Mouse (Mus musculus) neutrophil, adult 5-6 weeks (primary cell): ENCODE data around the gene AL731706.2. TPM values are rescaled to one million over a fixed set of nuclear protein-coding genes. Genes with fewer than 3 reads are reported as not detected.

ENCODE experiments used
- ATAC-seq: fragments of 151-379, 151-347 bp; 2 replicates; pipeline ENCODE4 v1.8.0; 2017; ENCODE audit warnings: mild to moderate bottlenecking, moderate TSS enrichment; ENCODE audit not compliant: insufficient number of reproducible peaks, poor library complexity, low FRiP score, severe bottlenecking; ENCODE audit errors: extremely low read depth
- total RNA-seq: library from RNA; stranded (forward); fragments of 200-1000 nt; gene quantifications from 2 replicates; pipeline ENCODE4 v1.2.3, GENCODE M21; 2017

AL731706.2 gene
- 10.8 and 13.9 TPM in 2 replicates for total RNA-seq

GRCm38 (mm10) chr2:136885579-136885978 lies at the start of gene AL731706.2:
Gene AL731706.2, minus strand, starts transcription at chr2:136885679.
- no peak for ATAC-seq

GRCm38 (mm10) chr2:136921003-136921408 lies 35.5 kb upstream of the AL731706.2 start:
- ATAC-seq, result 0 out of 2 replicates have a peak, but pooled peaks have one; percentile 26

- ATAC-seq, result no peak
Observed at GRCm38 (mm10) chr2:136920257-136920993, 34.9 kb upstream of the AL731706.2 start.

- no peak for ATAC-seq
Observed at GRCm38 (mm10) chr2:136919433-136919832, 34.0 kb upstream of the AL731706.2 start.

GRCm38 (mm10) chr2:136914334-136914902 lies 28.9 kb upstream of the AL731706.2 start:
- no peak for ATAC-seq

GRCm38 (mm10) chr2:136913021-136913420 lies 27.5 kb upstream of the AL731706.2 start:
- no peak for ATAC-seq

- no peak for ATAC-seq
Observed at GRCm38 (mm10) chr2:136911958-136912411, 26.5 kb upstream of the AL731706.2 start.

- no peak for ATAC-seq
Observed at GRCm38 (mm10) chr2:136909298-136909697, 23.8 kb upstream of the AL731706.2 start.

GRCm38 (mm10) chr2:136908596-136908995 lies 23.1 kb upstream of the AL731706.2 start:
- no peak for ATAC-seq

GRCm38 (mm10) chr2:136896131-136896530 lies 10.7 kb upstream of the AL731706.2 start:
- no peak for ATAC-seq

GRCm38 (mm10) chr2:136894494-136894893 lies 9.0 kb upstream of the AL731706.2 start:
- no peak for ATAC-seq

- ATAC-seq, result peak; percentile 86
Observed at GRCm38 (mm10) chr2:136891951-136892371, 6.5 kb upstream of the AL731706.2 start.

GRCm38 (mm10) chr2:136891068-136891950 lies 5.8 kb upstream of the AL731706.2 start, which contains the start of the genes Slx4ip, AL731706.1 and Mkks:
Gene Slx4ip, plus strand, starts transcription at chr2:136891218.
Gene AL731706.1, minus strand, starts transcription at chr2:136891389.
Gene Mkks, minus strand, starts transcription at chr2:136891389.
- ATAC-seq, result peak; percentile 86

GRCm38 (mm10) chr2:136890716-136891067 lies 5.2 kb upstream of the AL731706.2 start:
- ATAC-seq, result peak; percentile 36; the same call in 1 of the 2 replicates

- ATAC-seq, result no peak
Observed at GRCm38 (mm10) chr2:136886846-136887245, 1.4 kb upstream of the AL731706.2 start.

GRCm38 (mm10) chr2:136854543-136855388 lies 30.7 kb downstream of the AL731706.2 start:
- ATAC-seq, result no peak

GRCm38 (mm10) chr2:136850366-136850765 lies 35.1 kb downstream of the AL731706.2 start:
- ATAC-seq, result no peak

GRCm38 (mm10) chr2:136837994-136838393 lies 47.5 kb downstream of the AL731706.2 start:
- no peak for ATAC-seq
